Mouse (Mus musculus) spleen, postnatal 10 days (tissue): ENCODE results near the gene Sqor.

Source experiments
- DNase-seq, 2 experiments: peaks; one replicate each; pipeline ENCODE4 v3.0.0; 2021 to 2022; ENCODE audit warnings: low spot score in 2 of 2

Gene Sqor

DNA sequence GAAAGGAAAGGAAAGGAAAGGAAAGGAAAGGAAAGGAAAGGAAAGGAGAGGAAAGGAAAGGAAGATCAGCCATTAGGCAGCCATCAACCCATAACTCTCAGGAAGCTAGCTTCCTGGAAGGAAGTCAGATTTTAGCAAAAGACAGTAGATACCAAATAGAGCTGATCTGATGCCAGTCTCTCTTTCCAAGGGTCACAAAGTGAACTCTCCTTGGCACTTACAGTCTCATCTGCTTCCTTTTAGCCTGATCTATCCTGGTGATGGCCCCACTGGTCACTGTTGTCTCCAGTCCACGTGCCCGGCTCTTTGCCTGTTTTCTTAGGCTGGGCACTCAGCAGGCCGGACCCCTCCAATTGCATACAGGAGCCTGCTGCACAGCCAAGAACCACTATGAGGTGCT is 19.7 kb downstream of the Sqor start:
- DNase-seq = no peak

DNA sequence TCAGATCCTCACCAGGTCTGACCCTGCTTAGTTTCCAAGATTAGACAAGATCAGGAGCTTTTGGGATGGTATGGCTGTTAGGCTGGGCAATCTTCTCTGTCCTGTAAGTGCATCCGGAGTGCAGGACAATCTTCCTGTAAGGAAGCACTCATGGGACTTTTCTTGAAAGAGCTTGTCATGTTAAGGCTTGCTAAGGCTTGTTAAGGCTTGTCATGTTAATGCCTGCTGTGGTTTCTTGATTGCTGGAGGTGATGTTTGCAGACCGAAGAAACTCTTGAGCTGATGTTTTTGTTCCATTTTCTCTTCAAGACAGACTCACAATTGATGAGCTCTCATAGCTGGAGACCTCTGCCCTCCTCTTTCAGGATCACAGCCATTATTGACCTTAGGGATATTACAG is 21.1 kb downstream of the Sqor start:
- DNase-seq = no peak

DNA sequence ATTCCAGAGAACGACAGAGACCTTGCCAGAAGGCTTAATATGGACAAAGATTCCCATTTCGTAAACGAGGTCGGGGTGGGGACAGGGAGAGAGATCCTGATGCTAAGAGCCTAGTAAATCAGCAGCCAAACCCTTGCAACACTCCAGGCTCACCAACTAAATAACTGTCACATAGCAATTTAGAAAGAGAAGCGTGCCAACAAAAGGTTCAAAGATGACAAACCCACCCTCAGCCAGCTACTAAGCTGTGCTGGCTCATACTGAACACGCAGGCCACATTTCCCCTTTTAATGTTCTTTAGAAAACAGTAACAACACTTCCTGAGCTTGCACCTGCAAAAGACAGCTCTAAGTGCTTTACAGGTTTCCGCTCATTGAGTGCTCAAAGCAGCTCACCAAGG is 24.3 kb downstream of the Sqor start:
- DNase-seq = no peak

DNA sequence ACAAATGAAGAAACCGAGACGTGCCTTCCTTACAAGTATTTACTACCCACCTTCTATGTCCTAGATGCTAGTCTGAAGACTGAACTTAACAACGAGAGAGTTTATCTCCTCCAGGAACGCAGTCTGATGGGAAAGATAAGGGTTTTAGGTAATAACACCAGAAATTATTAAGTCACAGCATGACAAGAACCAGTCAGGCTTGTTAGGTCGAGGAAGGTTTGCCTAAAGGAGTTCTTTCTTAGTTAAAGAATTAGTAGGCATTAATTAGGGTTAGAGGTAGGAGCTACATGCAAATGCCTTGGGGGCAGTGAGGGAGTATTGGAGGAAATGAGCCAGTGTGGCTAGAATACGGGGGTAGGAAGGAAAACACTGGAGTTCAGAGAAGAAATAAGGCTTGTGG is 24.7 kb downstream of the Sqor start:
- DNase-seq = no peak

DNA sequence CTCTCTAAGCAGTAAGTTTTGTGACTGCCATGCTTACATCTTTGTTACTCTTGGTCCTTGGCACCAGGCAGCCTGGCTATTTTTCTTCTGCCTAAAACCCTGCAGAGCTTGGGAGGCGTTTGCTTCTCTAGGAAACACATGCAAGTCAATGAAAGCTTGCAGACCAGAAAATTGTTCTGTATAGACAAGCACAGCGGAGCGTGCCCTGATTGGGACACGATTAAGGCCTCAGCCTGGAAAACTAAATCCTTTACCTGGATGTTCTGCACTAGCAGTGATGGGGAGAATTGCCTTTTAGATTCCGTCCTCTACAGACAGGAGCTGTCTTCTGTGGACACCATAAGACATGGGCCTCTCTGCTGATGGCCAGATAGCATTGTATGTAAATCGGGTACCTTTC is 39.4 kb downstream of the Sqor start:
- DNase-seq = no peak

DNA sequence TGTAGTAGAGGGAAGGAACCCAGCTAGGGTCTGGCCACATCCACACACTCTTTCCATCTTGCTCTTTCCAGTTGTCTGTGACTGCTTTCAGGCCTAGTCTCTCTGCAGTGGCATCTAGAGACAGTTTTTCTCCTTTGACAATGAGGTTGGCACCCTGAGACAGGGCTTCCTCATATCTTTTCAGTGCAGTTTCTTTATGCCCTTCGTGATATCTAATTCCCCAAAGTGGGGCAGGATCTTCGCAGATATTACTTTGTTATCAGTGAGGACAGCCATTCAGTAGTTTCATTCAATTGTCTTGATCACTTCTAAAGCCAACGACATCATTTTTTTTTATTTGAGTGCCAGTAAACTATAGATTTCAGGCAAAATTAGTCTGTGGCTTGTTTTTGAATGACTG is 41.0 kb downstream of the Sqor start:
- DNase-seq = no peak

DNA sequence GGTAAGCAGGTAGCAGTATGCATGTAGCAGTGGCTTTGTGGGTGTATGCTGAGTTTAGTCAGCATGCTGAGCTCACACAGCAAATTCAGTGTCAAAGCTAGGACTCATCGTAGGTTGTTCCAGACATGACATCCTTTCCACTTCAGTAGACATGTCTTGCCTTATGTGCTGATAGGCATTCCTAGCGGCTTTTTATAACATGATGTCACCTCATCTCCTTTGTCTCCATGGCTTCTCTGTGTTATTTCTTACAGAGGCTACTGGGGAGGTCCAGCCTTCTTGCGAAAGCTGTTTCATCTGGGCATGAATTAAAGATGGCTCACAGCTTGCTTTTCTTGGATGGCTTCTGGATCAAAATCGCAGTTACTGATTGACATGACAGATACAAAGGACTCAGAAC is 44.0 kb downstream of the Sqor start:
- DNase-seq = no peak

DNA sequence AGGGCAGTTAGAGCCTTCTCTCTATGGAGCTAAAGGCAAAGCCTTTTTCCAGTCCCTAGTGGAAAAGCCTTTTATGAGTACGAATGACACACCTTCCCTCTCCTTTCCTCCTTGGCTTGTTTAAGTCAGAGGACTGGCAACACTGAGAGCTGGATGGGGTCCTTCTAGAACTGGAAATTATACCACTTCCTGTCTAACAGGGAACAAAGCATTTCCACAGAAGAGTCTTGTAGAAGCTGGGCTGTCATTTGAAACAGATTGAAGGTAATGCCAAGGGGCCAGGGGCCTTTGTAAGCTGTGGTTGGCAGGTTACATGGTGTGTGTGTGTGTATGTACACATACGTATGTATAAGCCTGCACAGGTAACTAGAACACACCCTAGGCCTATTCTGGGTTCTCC is 51.9 kb downstream of the Sqor start:
- no peak for DNase-seq

DNA sequence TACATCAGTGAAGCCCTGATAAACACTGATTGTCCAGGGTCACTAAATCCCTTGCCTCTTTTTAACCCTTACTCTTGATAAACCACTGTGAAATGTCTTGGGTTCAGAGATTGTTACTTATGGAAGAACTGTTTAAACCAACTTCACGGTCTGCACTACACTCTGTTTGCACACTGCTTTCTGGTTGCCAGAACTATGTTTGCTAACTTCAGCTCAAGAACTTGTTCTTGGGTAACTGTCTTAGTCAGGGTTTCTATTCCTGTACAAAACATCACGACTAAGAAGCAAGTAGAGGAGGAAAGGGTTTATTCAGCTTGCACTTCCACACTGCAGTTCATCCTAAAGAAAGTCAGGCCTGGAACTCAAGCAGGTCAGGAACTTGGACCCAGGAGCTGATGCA is 56.2 kb downstream of the Sqor start:
- DNase-seq = no peak

DNA sequence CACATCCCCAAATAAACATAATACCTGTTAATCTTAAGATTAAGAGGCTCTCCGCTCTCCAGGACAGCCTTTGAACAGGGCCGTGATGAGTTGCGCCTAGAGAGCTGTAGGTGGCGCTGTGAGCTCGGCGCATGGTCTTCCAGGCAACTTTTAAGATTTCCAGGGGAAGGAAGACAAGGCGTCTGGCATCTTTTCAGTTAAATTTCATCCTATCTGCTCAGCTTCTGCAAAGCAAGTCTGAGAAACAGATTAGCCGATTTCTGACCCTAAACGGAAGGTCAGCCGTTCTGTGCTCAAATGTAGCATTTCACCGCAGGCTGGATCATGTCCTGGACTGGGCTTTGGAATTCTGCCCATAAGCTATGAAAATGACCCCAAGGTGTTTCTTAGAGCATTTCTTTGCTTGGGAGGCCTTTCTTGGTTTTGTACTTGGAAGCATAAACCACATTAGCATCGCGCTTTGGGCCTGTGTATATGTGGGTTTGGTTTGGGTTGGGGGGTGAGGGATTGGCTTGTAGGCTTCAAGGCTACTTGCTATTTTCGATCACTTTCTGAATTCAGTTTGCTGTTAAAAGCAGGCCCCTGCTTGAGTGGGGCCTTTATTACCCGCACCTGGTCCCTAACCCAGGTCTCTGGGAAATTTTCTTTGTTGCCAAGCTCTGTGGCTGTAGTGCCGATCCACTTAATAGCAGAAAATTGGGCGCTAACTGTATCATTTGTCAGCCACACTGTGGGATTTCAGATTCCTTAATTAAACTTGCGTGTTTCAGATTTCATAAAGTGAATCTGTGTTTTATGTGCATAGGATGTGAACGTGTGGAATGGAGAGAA is 60.6 kb downstream of the Sqor start:
- no peak for DNase-seq

DNA sequence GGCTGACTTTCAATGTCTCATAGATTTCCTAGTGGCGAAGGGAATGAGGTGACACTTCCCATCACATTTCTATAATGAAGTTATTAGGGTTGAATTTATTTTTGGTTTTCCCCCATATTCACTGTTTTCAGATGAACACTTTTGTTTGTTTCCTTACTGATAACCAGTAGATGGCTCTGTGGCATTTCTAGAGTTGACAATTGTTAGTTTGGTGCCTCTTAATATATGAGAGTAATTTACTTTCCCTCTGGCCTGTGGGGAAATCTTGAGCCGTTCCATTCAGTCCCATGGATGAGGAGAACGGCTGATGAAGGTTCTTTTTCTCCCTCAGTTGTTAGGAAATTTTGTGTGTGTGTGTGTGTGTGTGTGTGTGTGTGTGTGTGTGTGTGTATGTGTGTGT is 61.3 kb downstream of the Sqor start:
- DNase-seq = no peak

DNA sequence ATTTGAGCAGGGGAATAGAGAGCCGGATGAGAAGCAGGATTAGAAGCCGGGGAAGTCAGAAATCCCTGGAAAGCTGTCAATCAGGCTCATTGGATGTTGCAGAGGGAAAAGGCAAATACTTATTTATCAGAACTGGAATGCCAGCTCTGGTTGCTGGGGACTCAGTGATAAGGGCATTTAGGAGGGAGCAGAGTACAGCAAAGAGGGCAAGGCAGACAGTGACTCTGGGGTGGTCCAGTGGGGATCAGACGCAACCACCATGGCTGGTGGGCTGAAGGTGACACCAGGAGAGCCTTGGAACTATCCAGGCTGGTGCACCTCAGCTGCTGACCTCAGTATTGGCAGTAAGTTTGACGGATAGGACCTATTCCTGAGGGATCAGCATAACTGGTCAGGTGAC is 89.6 kb downstream of the Sqor start:
- no peak for DNase-seq

DNA sequence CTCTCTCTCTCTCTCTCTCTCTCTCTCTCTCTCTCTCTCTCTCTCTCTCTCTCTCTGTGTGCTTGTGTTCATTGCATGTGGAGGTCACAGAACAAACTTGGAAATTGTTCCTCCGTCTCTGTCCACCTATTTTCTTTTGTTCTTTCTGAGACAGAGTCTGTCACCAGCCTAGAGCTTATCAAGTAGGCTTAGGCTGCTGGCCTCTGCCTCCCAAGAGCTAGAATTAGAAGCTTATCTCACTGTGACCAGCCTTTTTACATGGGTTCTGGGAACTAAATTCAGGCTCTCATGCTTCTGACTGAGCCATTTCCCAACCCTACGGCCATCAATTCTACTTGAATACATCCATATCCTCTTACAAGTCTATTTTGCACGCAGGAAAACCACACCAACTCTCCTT is 90.3 kb downstream of the Sqor start:
- DNase-seq = no peak
